Mouse (Mus musculus) telencephalon, adult 2 months (tissue): ENCODE data around the gene Hist1h4n.
"Not testable (repeated sequence)": the region's sequence is repeated elsewhere in the genome, so short reads cannot be mapped to it uniquely, and the experiment has no call there.

Experiments used
- DNase-seq: peaks from one replicate; pipeline ENCODE4 v3.0.0-alpha.2; 2011; ENCODE audit warnings: low read depth, low spot score

Hist1h4n gene

GRCm38 (mm10) chr13:21831418-21832394 lies at the start of gene Hist1h4n:
Hist1h4n (minus strand) TSS chr13:21832196.
- not testable (repeated sequence) for DNase-seq

- DNase-seq, result no peak
Measured at GRCm38 (mm10) chr13:21880735-21881134, 48.7 kb upstream of the Hist1h4n start.

DNA sequence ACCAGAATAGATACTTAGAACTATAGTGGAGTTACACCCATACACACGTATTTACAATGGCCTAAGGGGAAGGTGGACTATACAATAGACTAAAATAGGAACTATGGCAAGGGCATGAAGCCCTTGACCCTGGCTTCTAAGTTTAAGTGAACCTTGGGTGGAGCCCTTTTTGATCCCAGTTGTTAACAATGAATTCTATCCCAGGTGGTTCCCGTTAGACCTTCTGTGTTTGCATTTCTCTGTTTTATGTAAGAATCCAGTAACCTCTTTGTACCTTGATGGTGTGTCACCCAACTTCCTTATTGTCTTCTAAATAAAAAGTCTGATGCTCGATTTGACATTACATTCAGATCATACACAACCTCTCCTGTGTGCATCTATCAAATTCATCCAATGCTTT lies 33.5 kb upstream of the Hist1h4n start:
- not testable (repeated sequence) for DNase-seq

DNA sequence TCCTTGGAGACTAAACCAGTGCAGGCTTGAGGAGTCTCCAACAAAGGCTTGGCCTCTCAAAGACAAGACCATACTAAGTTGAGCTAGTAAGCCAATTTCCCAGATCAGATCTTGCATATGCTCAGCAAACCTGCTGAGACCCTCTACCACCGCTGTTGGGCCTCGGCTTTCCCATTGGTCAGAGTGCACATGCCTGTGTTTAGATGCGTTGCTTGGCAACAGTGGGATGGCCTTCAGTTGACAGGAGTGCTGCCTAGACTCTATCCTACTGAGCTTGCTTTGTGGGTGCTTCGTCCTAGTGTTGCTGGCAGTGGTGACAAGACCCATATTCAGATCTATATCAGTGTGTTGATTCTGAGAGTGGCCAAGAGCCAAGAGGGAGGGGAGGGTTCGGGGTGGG lies 29.6 kb upstream of the Hist1h4n start:
- no peak for DNase-seq

DNA sequence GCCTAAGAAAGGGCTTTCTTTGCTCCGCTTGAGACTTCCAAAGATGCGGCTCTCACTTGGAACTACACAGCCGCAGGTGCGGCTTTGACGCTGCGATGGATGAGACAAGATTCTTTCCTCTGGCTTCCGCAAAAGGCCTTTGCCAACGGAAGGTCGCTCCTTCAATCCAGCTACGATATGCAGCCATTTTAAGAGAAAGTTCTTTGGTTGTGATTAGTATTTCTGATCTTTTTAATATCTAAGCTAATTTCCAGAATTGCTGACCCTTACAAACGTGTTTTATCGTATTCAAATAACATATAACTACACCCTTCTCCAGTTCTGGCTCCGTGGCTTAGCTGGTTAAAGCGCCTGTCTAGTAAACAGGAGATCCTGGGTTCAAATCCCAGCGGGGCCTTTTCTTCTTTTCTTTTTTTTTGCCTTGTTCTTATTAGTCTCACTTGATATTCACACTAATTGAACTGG lies 23.7 kb upstream of the Hist1h4n start:
- DNase-seq, result peak; percentile 43

- peak; percentile 34 for DNase-seq
Measured at GRCm38 (mm10) chr13:21855146-21855545, 23.1 kb upstream of the Hist1h4n start.

- no peak for DNase-seq
Measured at GRCm38 (mm10) chr13:21852215-21852945, 20.4 kb upstream of the Hist1h4n start.

DNA sequence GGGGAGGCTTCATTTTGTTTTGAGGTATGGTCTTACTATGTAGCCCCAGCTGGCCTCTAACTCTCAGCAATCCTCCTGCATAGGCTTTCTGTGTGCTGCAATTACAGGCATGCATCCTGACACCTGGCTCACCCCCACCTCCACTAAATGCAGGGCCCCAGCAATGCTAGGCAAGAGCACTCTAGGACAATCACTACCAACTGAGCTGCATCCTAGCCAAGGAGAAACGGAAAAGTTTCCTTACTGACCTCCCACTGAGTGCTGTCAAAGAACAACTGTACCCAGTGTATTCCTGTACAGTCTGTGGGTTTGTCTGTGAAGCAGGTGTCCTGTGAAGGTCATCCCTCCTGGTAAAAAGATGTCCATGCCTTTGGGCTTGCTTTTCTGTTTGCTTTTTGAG lies 18.7 kb upstream of the Hist1h4n start:
- DNase-seq, result not testable (repeated sequence)

- no peak for DNase-seq
Measured at GRCm38 (mm10) chr13:21847883-21848282, 15.9 kb upstream of the Hist1h4n start.

GRCm38 (mm10) chr13:21846356-21846755 lies 14.4 kb upstream of the Hist1h4n start:
- DNase-seq, result not testable (repeated sequence)

DNA sequence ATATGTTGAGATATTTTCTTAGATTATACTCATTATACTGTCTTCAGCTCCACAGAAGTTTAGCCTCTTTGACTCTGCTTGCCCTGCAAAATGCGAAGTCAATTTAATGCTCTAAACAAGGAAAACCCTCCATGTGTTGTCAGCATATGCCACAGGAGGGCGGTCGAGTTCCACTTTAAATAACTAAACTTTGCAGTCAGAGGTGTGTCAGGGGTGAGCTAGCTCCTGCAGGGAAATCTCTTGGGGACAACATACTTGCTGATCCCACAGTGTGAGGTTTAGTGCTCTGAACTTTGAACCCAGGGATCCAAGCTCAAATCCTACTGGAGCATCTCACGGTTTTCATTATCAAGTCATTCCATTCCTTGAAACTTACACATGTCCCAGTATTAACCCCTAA lies 8.5 kb upstream of the Hist1h4n start:
- DNase-seq, result not testable (repeated sequence)

GRCm38 (mm10) chr13:21833461-21833860 lies 1.5 kb upstream of the Hist1h4n start, which contains the start of the genes Hist1h2ap and Hist1h2br:
Hist1h2ap (minus strand) TSS chr13:21833507.
Hist1h2br (plus strand) TSS chr13:21833743.
- not testable (repeated sequence) for DNase-seq

DNA sequence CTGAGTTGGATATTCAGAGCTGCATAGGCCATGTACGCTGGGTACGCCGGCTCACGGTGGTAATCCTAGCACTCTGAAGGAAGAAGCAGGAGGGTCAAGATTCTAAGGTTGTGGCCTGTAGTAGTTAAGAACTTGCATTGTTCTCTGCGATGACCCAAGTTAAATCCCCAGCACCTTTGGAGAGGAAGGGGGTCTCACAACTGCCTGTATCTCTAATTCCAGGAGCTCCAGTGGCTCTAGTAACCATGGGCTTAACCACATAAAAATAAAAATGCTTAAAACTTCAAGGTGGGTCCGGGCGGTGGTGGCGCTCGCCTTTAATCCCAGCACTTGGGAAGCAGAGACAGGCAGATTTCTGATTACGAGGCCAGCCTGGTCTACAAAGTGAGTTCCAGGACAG lies 1.7 kb downstream of the Hist1h4n start:
- DNase-seq, result no peak

DNA sequence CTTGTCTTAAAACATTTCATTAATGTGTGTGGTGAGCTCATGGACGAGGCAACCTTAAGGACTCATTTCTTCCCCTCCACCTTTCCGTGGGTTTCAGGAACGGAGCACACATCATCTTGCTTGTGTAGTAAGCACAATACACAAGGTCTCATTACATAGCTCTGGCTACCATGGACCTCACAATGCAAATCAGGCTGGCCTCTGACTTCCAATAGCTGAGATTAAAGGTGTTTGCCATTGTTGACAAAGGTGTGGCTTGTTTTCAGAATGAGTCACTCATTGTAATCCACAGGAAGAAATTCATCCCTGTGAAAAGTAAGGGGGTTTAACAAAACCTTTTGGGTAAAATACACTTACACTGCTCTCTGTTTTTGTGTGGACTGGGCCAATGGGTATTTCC lies 3.5 kb downstream of the Hist1h4n start:
- no peak for DNase-seq

- DNase-seq, result not testable (repeated sequence)
Measured at GRCm38 (mm10) chr13:21820082-21820890, 11.7 kb downstream of the Hist1h4n start.

DNA sequence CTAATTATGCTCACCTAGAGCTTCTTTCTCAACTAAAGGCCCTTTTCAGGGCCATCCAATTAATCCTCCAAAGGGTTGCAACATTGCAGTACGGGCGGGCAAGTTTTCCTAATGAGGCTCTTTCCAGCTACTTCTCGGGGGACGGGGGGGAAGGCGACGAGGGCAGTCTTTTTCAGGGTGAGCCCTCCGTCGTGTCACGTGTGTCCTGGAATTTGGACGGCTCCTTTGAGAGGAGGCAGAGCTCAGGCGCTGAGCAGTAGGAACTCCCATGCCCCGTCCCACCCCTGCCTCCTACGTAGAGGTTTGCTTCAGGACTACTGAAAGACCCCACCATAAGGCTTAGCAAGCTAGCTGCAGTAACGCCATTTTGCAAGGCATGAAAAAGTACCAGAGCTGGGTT lies 19.9 kb downstream of the Hist1h4n start:
- not testable (repeated sequence) for DNase-seq

- not testable (repeated sequence) for DNase-seq
Measured at GRCm38 (mm10) chr13:21811539-21811938, 20.5 kb downstream of the Hist1h4n start, which contains the start of gene Hist1h4m. Hist1h4m (plus strand) TSS chr13:21811746.

- not testable (repeated sequence) for DNase-seq
Measured at GRCm38 (mm10) chr13:21811074-21811473, 20.9 kb downstream of the Hist1h4n start.

DNA sequence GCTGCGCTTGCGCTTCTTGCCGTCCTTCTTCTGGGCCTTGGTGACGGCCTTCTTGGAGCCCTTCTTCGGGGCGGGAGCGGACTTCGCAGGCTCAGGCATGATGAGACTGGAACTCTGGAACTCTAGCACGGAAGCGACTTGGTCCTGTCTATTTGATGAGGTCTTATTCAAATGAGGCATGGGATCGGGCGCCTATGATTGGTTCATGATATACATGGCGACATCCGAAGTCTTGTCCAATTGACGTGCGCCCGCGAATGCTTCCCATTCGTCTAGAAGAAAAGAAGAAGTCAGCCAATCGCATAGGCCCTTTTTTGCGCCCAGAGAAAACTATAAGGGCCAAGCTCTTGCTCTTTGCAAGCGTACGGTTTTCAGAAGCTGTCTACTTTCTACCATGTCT lies 21.9 kb downstream of the Hist1h4n start, which contains the start of the genes Hist1h2bq and Hist1h2ao:
Hist1h2bq (minus strand) TSS at position 125 of the 400 bp plus-strand sequence.
Hist1h2ao (plus strand) TSS at position 393 of the 400 bp plus-strand sequence.
- DNase-seq, result not testable (repeated sequence)

DNA sequence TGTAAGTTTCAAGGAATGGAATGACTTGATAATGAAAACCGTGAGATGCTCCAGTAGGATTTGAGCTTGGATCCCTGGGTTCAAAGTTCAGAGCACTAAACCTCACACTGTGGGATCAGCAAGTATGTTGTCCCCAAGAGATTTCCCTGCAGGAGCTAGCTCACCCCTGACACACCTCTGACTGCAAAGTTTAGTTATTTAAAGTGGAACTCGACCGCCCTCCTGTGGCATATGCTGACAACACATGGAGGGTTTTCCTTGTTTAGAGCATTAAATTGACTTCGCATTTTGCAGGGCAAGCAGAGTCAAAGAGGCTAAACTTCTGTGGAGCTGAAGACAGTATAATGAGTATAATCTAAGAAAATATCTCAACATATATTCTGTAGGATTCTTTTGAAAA lies 28.9 kb downstream of the Hist1h4n start:
- DNase-seq, result not testable (repeated sequence)

GRCm38 (mm10) chr13:21797163-21797562 lies 34.8 kb downstream of the Hist1h4n start:
- not testable (repeated sequence) for DNase-seq
